Mouse (Mus musculus) heart, postnatal 0 days (tissue): ENCODE results near the gene Ccz1.

Experiments used
- CTCF ChIP-seq: IDR thresholded peaks from 2 replicates; pipeline ENCODE4 v1.5.1; 2016; ENCODE audit warnings: antibody characterized with exemption, control low read depth, low read depth
- EP300 ChIP-seq: IDR thresholded peaks from 2 replicates; pipeline ENCODE4 v1.6.1; 2016; ENCODE audit warnings: antibody characterized with exemption, low read depth

GRCm38 (mm10) chr5:144039156-144039675 lies 24.5 kb upstream of the Ccz1 start:
- TF ChIP-seq CTCF (no peak), EP300 (no peak)
